Mouse (Mus musculus) liver, adult 2 months (tissue): ENCODE results near the gene Gucy2d.

Experiments
- CTCF ChIP-seq: fragments of 200-500 bp; IDR thresholded peaks from 2 replicates; pipeline ENCODE4 v1.5.1; 2011; ENCODE audit warnings: low read depth, low read length, control low read depth
- POLR2A ChIP-seq: fragments of 200-500 bp; IDR thresholded peaks from 2 replicates; pipeline ENCODE4 v1.6.1; 2011; ENCODE audit warnings: low read length, control low read depth; ENCODE audit not compliant: insufficient read depth; ENCODE audit errors: extremely low read depth

GRCm38 (mm10) chr7:98489131-98489530 is 48.9 kb downstream of the Gucy2d start, which contains the start of gene Lrrc32:
- TF ChIP-seq CTCF = no peak
- TF ChIP-seq POLR2A = no peak
